Mouse (Mus musculus) cerebellum, adult 8-10 months (tissue): ENCODE measurements at regions not wholly inside any gene's neighbourhood (a gene's known extent, or its start where the extent isn't known, plus 50 kb on each side); places are given as distances from the start of the nearest gene placed in this dataset.
"Not testable (repeated sequence)": the region's sequence is repeated elsewhere in the genome, so short reads cannot be mapped to it uniquely, and the experiment has no call there.

Experiments
- DNase-seq: peaks from one replicate; pipeline ENCODE4 v3.0.0; 2022

GRCm38 (mm10) chr1:177501288-177501687 is 59.1 kb downstream of the Zbtb18 start:
- no peak for DNase-seq

- DNase-seq: no peak
These were observed 61.8 kb downstream of the Zbtb18 start for GRCm38 (mm10) chr1:177503946-177504345.

- no peak for DNase-seq
These were observed 62.6 kb downstream of the Zbtb18 start for GRCm38 (mm10) chr1:177504743-177505142.

- not testable (repeated sequence) for DNase-seq
These were observed 65.2 kb downstream of the Zbtb18 start for GRCm38 (mm10) chr1:177507398-177507797.

- no peak for DNase-seq
These were observed 67.6 kb downstream of the Zbtb18 start for GRCm38 (mm10) chr1:177509786-177510185.

- no peak for DNase-seq
These were observed 70.0 kb downstream of the Zbtb18 start for GRCm38 (mm10) chr1:177512116-177512515.

- no peak for DNase-seq
These were observed 75.9 kb downstream of the Zbtb18 start for GRCm38 (mm10) chr1:177517934-177518610.

- DNase-seq: no peak
These were observed 76.9 kb downstream of the Zbtb18 start for GRCm38 (mm10) chr1:177518897-177519513.

GRCm38 (mm10) chr1:177521110-177521509 is 79.0 kb downstream of the Zbtb18 start:
- DNase-seq: no peak

- no peak for DNase-seq
These were observed 83.0 kb downstream of the Zbtb18 start for GRCm38 (mm10) chr1:177525141-177525540.

- no peak for DNase-seq
These were observed 89.6 kb downstream of the Zbtb18 start for GRCm38 (mm10) chr1:177531791-177532190.

- no peak for DNase-seq
These were observed 90.5 kb downstream of the Zbtb18 start for GRCm38 (mm10) chr1:177532656-177533055.

- DNase-seq: no peak
These were observed 91.2 kb downstream of the Zbtb18 start for GRCm38 (mm10) chr1:177533332-177533731.

GRCm38 (mm10) chr1:177545031-177545735 is 103.0 kb downstream of the Zbtb18 start:
- no peak for DNase-seq

GRCm38 (mm10) chr1:177547716-177548115 is 105.6 kb downstream of the Zbtb18 start:
- DNase-seq: no peak

GRCm38 (mm10) chr1:177555471-177556291 is 113.5 kb downstream of the Zbtb18 start:
- DNase-seq: no peak

GRCm38 (mm10) chr1:177557432-177557831 is 115.3 kb downstream of the Zbtb18 start:
- DNase-seq: no peak

- no peak for DNase-seq
These were observed 115.7 kb downstream of the Zbtb18 start for GRCm38 (mm10) chr1:177557856-177558255.

- no peak for DNase-seq
These were observed 119.8 kb downstream of the Zbtb18 start for GRCm38 (mm10) chr1:177561716-177562588.

- DNase-seq: no peak
These were observed 120.4 kb downstream of the Zbtb18 start for GRCm38 (mm10) chr1:177562589-177562912.

- DNase-seq: no peak
These were observed 123.5 kb downstream of the Zbtb18 start for GRCm38 (mm10) chr1:177565678-177566077.
